In the genomic region with DNA sequence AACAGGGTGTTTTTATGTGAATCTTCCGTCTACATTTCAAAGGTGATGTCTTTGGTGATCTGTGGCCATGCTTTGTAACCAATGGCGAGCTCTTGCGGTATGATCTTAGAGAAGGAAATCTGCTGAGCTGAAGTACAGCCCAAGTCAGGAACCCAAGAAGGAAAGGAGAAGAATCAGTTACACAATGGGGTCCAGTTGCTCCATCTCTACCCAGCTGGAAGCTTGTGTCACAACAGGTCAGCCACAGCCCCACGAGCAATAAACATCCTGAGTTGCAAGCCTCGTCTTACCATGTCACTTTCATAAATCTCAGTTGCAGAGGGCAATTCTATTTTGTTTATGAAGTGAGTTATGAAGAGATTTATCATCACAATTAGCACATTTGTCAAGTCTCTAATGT, we compare ENCODE assay signal across 27 mouse cellular contexts. TPM values are rescaled to one million over a fixed set of nuclear protein-coding genes. Genes with fewer than 3 reads are reported as not detected.
DNase-seq lines count a peak whose midpoint lies in the region; ATAC-seq and TF ChIP-seq lines count a peak whose summit lies in the region.
"Had no signal": no experiment of that assay in that cellular context is flagged by ENCODE, and none has a peak within 500 bp of the region (broad histone marks: within the 10 kb centered on the region; RNA-seq: fewer than 3 reads in every experiment).

No protein-coding gene starts in this region.

- no peak for TF ChIP-seq CTCF in thymus, adult 2 months (IDR thresholded peaks at IDR 0.05; ENCODE audit: borderline replicate concordance, control insufficient read depth, extremely low read depth, insufficient read depth, low read length, poor library complexity)

- H3K36me3 ChIP-seq in thymus, adult 2 months (ENCODE audit: control insufficient read depth, insufficient read depth, low read length): no peaks in the 10 kb centered on the region
- no peaks in the 10 kb centered on the region for H3K36me3 ChIP-seq in hindbrain, embryonic 16.5 days (ENCODE audit: control insufficient read depth, insufficient read depth, low read length)
- H3K36me3 ChIP-seq: embryonic facial prominence, embryonic 13.5 days; forebrain, embryonic 12.5 days; G1E; hindbrain, embryonic 12.5 days; liver, embryonic 12.5 days; lung, embryonic 15.5 days; midbrain, embryonic 10.5 days had no signal

- H3K4me1 ChIP-seq in thymus, adult 2 months (replicated peaks; ENCODE audit: control insufficient read depth, insufficient read depth, low read length): peaks cover 10% of the 10 kb centered on the region
- peaks cover 5% of the 10 kb centered on the region for H3K4me1 ChIP-seq in hindbrain, embryonic 16.5 days (ENCODE audit: control insufficient read depth, insufficient read depth, low read depth, low read length)

- no peak overlapping the region for H3K9ac ChIP-seq in hindbrain, embryonic 16.5 days (ENCODE audit: low read depth, low read length)
- H3K9ac ChIP-seq: embryonic facial prominence, embryonic 13.5 days; forebrain, embryonic 12.5 days; hindbrain, embryonic 12.5 days; liver, embryonic 12.5 days; lung, embryonic 15.5 days had no signal

- no peaks in the 10 kb centered on the region for H3K27me3 ChIP-seq in thymus, adult 2 months (ENCODE audit: control insufficient read depth, insufficient read depth, low read length)
- H3K27me3 ChIP-seq in hindbrain, embryonic 16.5 days (replicated peaks; ENCODE audit: control insufficient read depth, insufficient read depth, low read length): no peaks in the 10 kb centered on the region
- H3K27me3 ChIP-seq: CH12.LX; forebrain, embryonic 12.5 days; Patski had no signal

- peak; percentile 79 for ATAC-seq in megakaryocyte progenitor cell, adult 5-6 weeks (replicated peaks; ENCODE audit: poor library complexity)
- ATAC-seq in hindbrain, embryonic 16.5 days: no peak
- ATAC-seq: liver, embryonic 12.5 days; midbrain, embryonic 16.5 days; Patski had no signal

- H3K9me3 ChIP-seq in hindbrain, embryonic 16.5 days (ENCODE audit: control insufficient read depth, low read length): no peaks in the 10 kb centered on the region
- H3K9me3 ChIP-seq: embryonic facial prominence, embryonic 13.5 days; forebrain, embryonic 12.5 days; G1E; hindbrain, embryonic 12.5 days; liver, embryonic 12.5 days; lung, embryonic 15.5 days; midbrain, embryonic 10.5 days had no signal

- no peak overlapping the region for H3K4me2 ChIP-seq in hindbrain, embryonic 16.5 days (ENCODE audit: low read length)
- H3K4me2 ChIP-seq: embryonic facial prominence, embryonic 13.5 days; forebrain, embryonic 12.5 days; heart, embryonic 11.5 days; hindbrain, embryonic 12.5 days; liver, embryonic 12.5 days; lung, embryonic 15.5 days had no signal

- 53% methylated on average over 5 of the region's 5 CpGs for WGBS in thymus, adult 2 months
- 81% methylated on average over 5 of the region's 5 CpGs for WGBS in hindbrain, embryonic 16.5 days

- DNase-seq in spleen, postnatal 4 days (ENCODE audit: low spot score in 2 of 2): peak; percentile 35 to 58
- DNase-seq in spleen, postnatal 14 days (ENCODE audit: low spot score in 2 of 2): no peak
- peak; percentile 29 for DNase-seq in lung, postnatal 10 days
- no peak for DNase-seq in gastrocnemius, postnatal 36 days
- no peak for DNase-seq in thymus, adult 2 months
- DNase-seq: B cell, adult 2 months; cerebellum, adult 18-20 months; cerebellum, postnatal 14 days; gastrocnemius, adult 2 months; kidney, adult 9 months; kidney, postnatal 14 days had no signal

- no peak for TF ChIP-seq POLR2A in thymus, adult 2 months (IDR thresholded peaks at IDR 0.05; ENCODE audit: control insufficient read depth, extremely low read depth, insufficient read depth, low read length, poor library complexity)

- H3K4me3 ChIP-seq in thymus, adult 2 months (ENCODE audit: control insufficient read depth, insufficient read depth, low read length): no peak overlapping the region
- no peak overlapping the region for H3K4me3 ChIP-seq in hindbrain, embryonic 16.5 days (ENCODE audit: low read length)
- H3K4me3 ChIP-seq: embryonic facial prominence, embryonic 13.5 days; erythroblast, embryonic 14.5 days; forebrain, embryonic 12.5 days; gastrocnemius, adult 2 months; hindbrain, embryonic 12.5 days; liver, embryonic 12.5 days; lung, embryonic 15.5 days; midbrain, embryonic 10.5 days had no signal

- H3K27ac ChIP-seq in thymus, adult 2 months (ENCODE audit: control insufficient read depth, insufficient read depth, low read length): no peak overlapping the region
- H3K27ac ChIP-seq in hindbrain, embryonic 16.5 days (ENCODE audit: low read depth, low read length): no peak overlapping the region
- H3K27ac ChIP-seq: embryonic facial prominence, embryonic 13.5 days; forebrain, embryonic 12.5 days; gastrocnemius, adult 2 months; hindbrain, embryonic 12.5 days; liver, embryonic 12.5 days; lung, embryonic 15.5 days; midbrain, embryonic 10.5 days had no signal

- intact Hi-C loops in gastrocnemius, postnatal 36 days (cut with DNase I): loop anchor here (5.0 kb wide), 2 partner anchors 34 to 359 kb away; no protein-coding TSS in a partner anchor

RNA-seq across cellular contexts. Expression of a gene that starts 22.9 kb away (rescaled TPM):
- total RNA-seq in megakaryocyte progenitor cell, adult 5-6 weeks (2015): 0.88 and 1.6 TPM in 2 replicates
- not detected in 2 replicates for total RNA-seq in megakaryocyte progenitor cell, adult 5-6 weeks (2017)
- total RNA-seq in gastrocnemius, postnatal 36 days (2021): not detected
- polyA plus RNA-seq in thymus, adult 2 months (2012; rRNA removed): 0.16 TPM in 1 of 2 replicates, not detected in the other
- 13.7 and 24.4 TPM in 2 replicates for polyA plus RNA-seq in hindbrain, embryonic 16.5 days (2015; fragmentation: Nextera tagmentation; extraction: Ambion mirVana)
- total RNA-seq: CH12.LX; G1E; gastrocnemius, adult 2 months had no signal
- polyA plus RNA-seq: erythroblast, embryonic 14.5 days; G1E; gonadal fat pad, adult 2 months; Patski; small intestine, adult 2 months had no signal

RNA-seq across cellular contexts. Expression of a gene that starts 54.9 kb away (rescaled TPM):
- 56.9 and 60.7 TPM in 2 replicates for total RNA-seq in megakaryocyte progenitor cell, adult 5-6 weeks (2015)
- 73.0 and 90.5 TPM in 2 replicates for total RNA-seq in megakaryocyte progenitor cell, adult 5-6 weeks (2017)
- 10 to 100 TPM; 11.7 to 14.2 TPM for total RNA-seq in gastrocnemius, postnatal 36 days (2021)
- polyA plus RNA-seq in thymus, adult 2 months (2012; rRNA removed): 19.4 and 27.6 TPM in 2 replicates
- 20.7 and 22.9 TPM in 2 replicates for polyA plus RNA-seq in hindbrain, embryonic 16.5 days (2015; fragmentation: Nextera tagmentation; extraction: Ambion mirVana)

Comparison
In these comparisons a context has a peak if more than half of its experiments do, and no peak if none do; other contexts are left out.
1. DNase-seq: peak in spleen, postnatal 4 days (2 of 2) and lung, postnatal 10 days (single experiment); none in spleen, postnatal 14 days (0 of 2), gastrocnemius, postnatal 36 days (0 of 2) and thymus, adult 2 months (single experiment).